ENCODE assay signal across 11 mouse cellular contexts in the genomic region with DNA sequence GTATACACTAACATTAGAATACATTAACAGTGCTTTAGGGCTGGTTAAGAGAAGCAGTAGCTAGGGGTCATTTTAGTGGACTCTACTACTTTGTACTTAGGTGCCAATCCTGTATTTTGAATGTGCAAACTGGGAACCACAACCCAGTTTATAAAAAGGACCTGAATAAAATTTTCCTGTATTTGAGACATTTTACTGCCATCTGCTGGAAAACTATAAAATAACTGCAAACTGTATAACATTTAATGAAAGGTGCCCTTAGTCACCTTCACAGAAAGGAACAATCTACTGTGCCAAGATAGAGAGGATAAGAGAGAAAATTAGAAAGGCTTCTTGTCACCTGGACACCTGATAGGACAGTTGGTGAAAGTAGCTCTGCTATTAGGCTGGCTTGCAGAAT.
DNase-seq lines count a peak whose midpoint lies in the region; ATAC-seq and TF ChIP-seq lines count a peak whose summit lies in the region.
"Had no signal": no experiment of that assay in that cellular context is flagged by ENCODE, and none has a peak within 500 bp of the region (broad histone marks: within the 10 kb centered on the region; RNA-seq: fewer than 3 reads in every experiment).

No protein-coding gene starts in this region.

- no peaks in the 10 kb centered on the region for H3K4me1 ChIP-seq in hindbrain, embryonic 14.5 days (replicated peaks; ENCODE audit: control insufficient read depth, insufficient read depth, low read length)
- peaks cover 4% of the 10 kb centered on the region; the same call in 1 of the 2 replicates for H3K4me1 ChIP-seq in hindbrain, embryonic 13.5 days (replicated peaks)
- H3K4me1 ChIP-seq in lung, adult 2 months (ENCODE audit: control insufficient read depth, insufficient read depth, low read length), result peaks cover 3% of the 10 kb centered on the region; the same call in 1 of the 2 replicates
- H3K4me1 ChIP-seq in stomach, postnatal 0 days (replicated peaks; ENCODE audit: control insufficient read depth, insufficient read depth), result no peaks in the 10 kb centered on the region
- H3K4me1 ChIP-seq: embryonic facial prominence, embryonic 12.5 days; hindbrain, embryonic 15.5 days; limb, embryonic 15.5 days had no signal

- DNase-seq in hindbrain, embryonic 14.5 days (ENCODE audit: low spot score), result peak; percentile 78
- DNase-seq in lung, postnatal 36 days, result peak; percentile 7
- DNase-seq in lung, adult 2 months, result no peak
- peak; percentile 45 for DNase-seq in brain, adult 2 months (ENCODE audit: low read depth, low spot score)
- DNase-seq in stomach, postnatal 0 days (ENCODE audit: low spot score), result no peak
- no peak for DNase-seq in adrenal gland, adult 2 months
- DNase-seq: thymus, postnatal 25 days had no signal

- no peaks in the 10 kb centered on the region for H3K9me3 ChIP-seq in hindbrain, embryonic 14.5 days (ENCODE audit: control insufficient read depth, low read length)
- H3K9me3 ChIP-seq in hindbrain, embryonic 13.5 days, result no peaks in the 10 kb centered on the region
- no peaks in the 10 kb centered on the region for H3K9me3 ChIP-seq in stomach, postnatal 0 days (ENCODE audit: control insufficient read depth, low read length)
- H3K9me3 ChIP-seq: embryonic facial prominence, embryonic 12.5 days; hindbrain, embryonic 15.5 days; limb, embryonic 15.5 days had no signal

- no peak for TF ChIP-seq POLR2A in lung, adult 2 months (IDR thresholded peaks at IDR 0.05; ENCODE audit: borderline replicate concordance, extremely low read depth, low read depth, low read length)

- H3K9ac ChIP-seq in hindbrain, embryonic 14.5 days, result no peak overlapping the region
- H3K9ac ChIP-seq in hindbrain, embryonic 13.5 days, result no peak overlapping the region
- H3K9ac ChIP-seq in stomach, postnatal 0 days (ENCODE audit: low read length), result no peak overlapping the region
- H3K9ac ChIP-seq: embryonic facial prominence, embryonic 12.5 days; hindbrain, embryonic 15.5 days; limb, embryonic 15.5 days had no signal

- no peak for TF ChIP-seq EP300 in stomach, postnatal 0 days (optimal IDR thresholded peaks at IDR 0.05)

- no peak overlapping the region for H3K4me2 ChIP-seq in hindbrain, embryonic 14.5 days (replicated peaks)
- no peak overlapping the region for H3K4me2 ChIP-seq in hindbrain, embryonic 13.5 days
- no peak overlapping the region for H3K4me2 ChIP-seq in stomach, postnatal 0 days (replicated peaks; ENCODE audit: low read depth)
- H3K4me2 ChIP-seq: embryonic facial prominence, embryonic 12.5 days; hindbrain, embryonic 15.5 days; limb, embryonic 15.5 days had no signal

- no peak overlapping the region for H3K4me3 ChIP-seq in hindbrain, embryonic 14.5 days (replicated peaks; ENCODE audit: low read length)
- no peak overlapping the region for H3K4me3 ChIP-seq in hindbrain, embryonic 13.5 days
- no peak overlapping the region for H3K4me3 ChIP-seq in lung, adult 2 months (replicated peaks; ENCODE audit: extremely low read depth, low read depth, low read length)
- no peak overlapping the region for H3K4me3 ChIP-seq in stomach, postnatal 0 days (ENCODE audit: low read depth, low read length)
- H3K4me3 ChIP-seq: embryonic facial prominence, embryonic 12.5 days; hindbrain, embryonic 15.5 days; limb, embryonic 15.5 days had no signal

- no peak overlapping the region for H3K27ac ChIP-seq in hindbrain, embryonic 14.5 days
- H3K27ac ChIP-seq in hindbrain, embryonic 13.5 days, result no peak overlapping the region
- H3K27ac ChIP-seq in stomach, postnatal 0 days (replicated peaks), result no peak overlapping the region
- H3K27ac ChIP-seq: embryonic facial prominence, embryonic 12.5 days; hindbrain, embryonic 15.5 days; limb, embryonic 15.5 days had no signal

- TF ChIP-seq CTCF in lung, adult 2 months (IDR thresholded peaks at IDR 0.05; ENCODE audit: insufficient read depth, low read length), result no peak
- peak; percentile 63 for TF ChIP-seq CTCF in stomach, postnatal 0 days (IDR thresholded peaks at IDR 0.05; ENCODE audit: low read depth)

- no peak for ATAC-seq in hindbrain, embryonic 14.5 days (ENCODE audit: low FRiP score)
- no peak for ATAC-seq in hindbrain, embryonic 13.5 days (ENCODE audit: low FRiP score)
- ATAC-seq in stomach, postnatal 0 days (ENCODE audit: low FRiP score, low TSS enrichment), result no peak

- H3K27me3 ChIP-seq in hindbrain, embryonic 14.5 days (ENCODE audit: control insufficient read depth, insufficient read depth, low read length), result no peaks in the 10 kb centered on the region
- no peaks in the 10 kb centered on the region for H3K27me3 ChIP-seq in hindbrain, embryonic 13.5 days
- H3K27me3 ChIP-seq in stomach, postnatal 0 days (ENCODE audit: control insufficient read depth, insufficient read depth, low read length), result no peaks in the 10 kb centered on the region
- H3K27me3 ChIP-seq: embryonic facial prominence, embryonic 12.5 days; hindbrain, embryonic 15.5 days; limb, embryonic 15.5 days had no signal

- H3K36me3 ChIP-seq in hindbrain, embryonic 14.5 days (replicated peaks; ENCODE audit: control insufficient read depth, insufficient read depth), result no peaks in the 10 kb centered on the region
- H3K36me3 ChIP-seq in hindbrain, embryonic 13.5 days, result no peaks in the 10 kb centered on the region
- H3K36me3 ChIP-seq in stomach, postnatal 0 days (ENCODE audit: control insufficient read depth, insufficient read depth, low read length), result no peaks in the 10 kb centered on the region
- H3K36me3 ChIP-seq: embryonic facial prominence, embryonic 12.5 days; hindbrain, embryonic 15.5 days; limb, embryonic 15.5 days had no signal

Comparison
In these comparisons a context has a peak if more than half of its experiments do, and no peak if none do; other contexts are left out.
1. DNase-seq: peak in hindbrain, embryonic 14.5 days (single experiment), lung, postnatal 36 days (single experiment) and brain, adult 2 months (single experiment); none in lung, adult 2 months (single experiment), stomach, postnatal 0 days (single experiment) and adrenal gland, adult 2 months (single experiment).